25 mouse cellular contexts compared by ENCODE assay signal in genomic region chr16:93610961-93611360, GRCm38 (mm10). TPM values are rescaled to one million over a fixed set of nuclear protein-coding genes. Genes with fewer than 3 reads are reported as not detected.
"Had no signal": no experiment of that assay in that cellular context is flagged by ENCODE, and none has a peak within 500 bp of the region (broad histone marks: within the 10 kb centered on the region; RNA-seq: fewer than 3 reads in every experiment).

No protein-coding gene starts in this region.

- H3K36me3 ChIP-seq: intestine, embryonic 15.5 days had no signal

- ATAC-seq: intestine, embryonic 15.5 days; midbrain, embryonic 13.5 days; midbrain, embryonic 16.5 days had no signal

- H3K9me3 ChIP-seq: intestine, embryonic 15.5 days; limb, embryonic 12.5 days; limb, embryonic 15.5 days; lung, embryonic 15.5 days; midbrain, embryonic 10.5 days; midbrain, embryonic 13.5 days; neural tube, embryonic 13.5 days had no signal

- H3K27me3 ChIP-seq: intestine, embryonic 15.5 days; limb, embryonic 12.5 days; limb, embryonic 15.5 days; lung, embryonic 15.5 days; neural tube, embryonic 13.5 days had no signal

- DNase-seq: left cerebral cortex, postnatal 4 days; lung, adult 18-20 months; lung, postnatal 10 days; lung, postnatal 36 days; right cerebral cortex, adult 18-20 months; right cerebral cortex, postnatal 14 days; right cerebral cortex, postnatal 4 days; thymus, adult 2 months; thymus, postnatal 14 days; thymus, postnatal 4 days had no signal

- H3K27ac ChIP-seq: intestine, embryonic 15.5 days; limb, embryonic 12.5 days; limb, embryonic 15.5 days; liver, embryonic 14.5 days; lung, embryonic 15.5 days; midbrain, embryonic 10.5 days; midbrain, embryonic 13.5 days; neural tube, embryonic 13.5 days; stomach, postnatal 0 days had no signal

- H3K4me2 ChIP-seq: intestine, embryonic 15.5 days; limb, embryonic 12.5 days; limb, embryonic 15.5 days; lung, embryonic 15.5 days; midbrain, embryonic 13.5 days; neural tube, embryonic 13.5 days had no signal

- H3K9ac ChIP-seq: intestine, embryonic 15.5 days; limb, embryonic 12.5 days; limb, embryonic 15.5 days; liver, embryonic 14.5 days; lung, embryonic 15.5 days; midbrain, embryonic 13.5 days; neural tube, embryonic 13.5 days had no signal

- H3K4me3 ChIP-seq: intestine, embryonic 15.5 days; limb, embryonic 12.5 days; limb, embryonic 15.5 days; lung, embryonic 15.5 days; megakaryocyte, embryonic 14.5 days; midbrain, embryonic 10.5 days; midbrain, embryonic 13.5 days; myocyte; neural tube, embryonic 13.5 days had no signal

RNA-seq across cellular contexts. Expression of gene Gm5678, which starts 16.9 kb away (rescaled TPM):
- total RNA-seq: monocyte, adult 5-6 weeks; neutrophil, adult 5-6 weeks had no signal
- polyA plus RNA-seq: intestine, embryonic 15.5 days; limb, embryonic 12.5 days; limb, embryonic 15.5 days; liver, embryonic 14.5 days; lung, embryonic 15.5 days; midbrain, embryonic 10.5 days; midbrain, embryonic 13.5 days; midbrain, embryonic 16.5 days; myocyte; neural tube, embryonic 13.5 days; stomach, embryonic 14.5 days; thymus, adult 2 months had no signal
